Mouse (Mus musculus) kidney, postnatal 36 days (tissue): Measurements from ENCODE around the gene Unc5cl.

ENCODE experiments used
- DNase-seq, 2 experiments: peaks; one replicate each; pipeline ENCODE4 v3.0.0; 2021 to 2022; ENCODE audit warnings: mixed read lengths in 2 of 2

The Unc5cl gene

GRCm38 (mm10) chr17:48432158-48432980 lies 22.3 kb upstream of the Unc5cl start, which contains the start of gene Apobec2:
Apobec2 (minus strand) TSS chr17:48432930.
- no peak for DNase-seq

- DNase-seq = no peak
These were observed 21.6 kb upstream of the Unc5cl start for GRCm38 (mm10) chr17:48433006-48433655.

GRCm38 (mm10) chr17:48433689-48434330 lies 20.9 kb upstream of the Unc5cl start:
- DNase-seq = no peak

GRCm38 (mm10) chr17:48434479-48434878 lies 20.2 kb upstream of the Unc5cl start:
- DNase-seq = no peak

- peak; percentile 32 to 50 for DNase-seq
These were observed 18.2 kb upstream of the Unc5cl start for GRCm38 (mm10) chr17:48436487-48436886.

GRCm38 (mm10) chr17:48437421-48437911 lies 17.2 kb upstream of the Unc5cl start:
- peak in 1 of 2 experiments; percentile 49 for DNase-seq

GRCm38 (mm10) chr17:48442745-48443457 lies 11.8 kb upstream of the Unc5cl start:
- peak; percentile 70 to 79 for DNase-seq

- DNase-seq = peak; percentile 72 to 83
These were observed 11.1 kb upstream of the Unc5cl start for GRCm38 (mm10) chr17:48443542-48444145.

GRCm38 (mm10) chr17:48447675-48448074 lies 7.0 kb upstream of the Unc5cl start:
- no peak for DNase-seq

- DNase-seq = no peak
These were observed 3.9 kb upstream of the Unc5cl start for GRCm38 (mm10) chr17:48450666-48451352.

- no peak for DNase-seq
These were observed 3.4 kb upstream of the Unc5cl start, which contains the start of gene Tspo2 for GRCm38 (mm10) chr17:48451353-48451675. Tspo2 (minus strand) TSS chr17:48451522.

GRCm38 (mm10) chr17:48451753-48452444 lies 2.8 kb upstream of the Unc5cl start:
- DNase-seq = no peak

GRCm38 (mm10) chr17:48453489-48453888 lies 1.2 kb upstream of the Unc5cl start:
- no peak for DNase-seq

GRCm38 (mm10) chr17:48454190-48454589 lies 511 bp upstream of the Unc5cl start:
- no peak for DNase-seq

GRCm38 (mm10) chr17:48455955-48456354 lies 1.3 kb downstream of the Unc5cl start:
- DNase-seq = no peak

GRCm38 (mm10) chr17:48457971-48458653 lies 3.4 kb downstream of the Unc5cl start:
- no peak for DNase-seq

GRCm38 (mm10) chr17:48462096-48462495 lies 7.4 kb downstream of the Unc5cl start:
- no peak for DNase-seq

- no peak for DNase-seq
These were observed 8.7 kb downstream of the Unc5cl start for GRCm38 (mm10) chr17:48463391-48463790.

GRCm38 (mm10) chr17:48466769-48467394 lies 12.2 kb downstream of the Unc5cl start:
- DNase-seq = no peak
